Mouse (Mus musculus): Measurements from ENCODE around the gene Enpp4.

GRCm38 (mm10) chr17:44077843-44078160, 27.8 kb downstream of the Enpp4 start:
- TF ChIP-seq EP300 (IDR thresholded peaks at IDR 0.05; ENCODE audit: insufficient read depth, low read depth, low read length) (no peak), POLR2A (IDR thresholded peaks at IDR 0.05; ENCODE audit: insufficient read depth, low read length) (no peak)

All from ES-Bruce4 (cell line).